Mouse (Mus musculus) heart, adult 9 months (tissue): Measurements from ENCODE around the gene Prss33.

ENCODE experiments used
- DNase-seq, 2 experiments: peaks; one replicate each; pipeline ENCODE4 v3.0.0; 2022; ENCODE audit warnings: low spot score in 2 of 2

The Prss33 gene

GRCm38 (mm10) chr17:23786510-23786931 is 49.3 kb downstream of the Prss33 start:
- DNase-seq: no peak

DNA sequence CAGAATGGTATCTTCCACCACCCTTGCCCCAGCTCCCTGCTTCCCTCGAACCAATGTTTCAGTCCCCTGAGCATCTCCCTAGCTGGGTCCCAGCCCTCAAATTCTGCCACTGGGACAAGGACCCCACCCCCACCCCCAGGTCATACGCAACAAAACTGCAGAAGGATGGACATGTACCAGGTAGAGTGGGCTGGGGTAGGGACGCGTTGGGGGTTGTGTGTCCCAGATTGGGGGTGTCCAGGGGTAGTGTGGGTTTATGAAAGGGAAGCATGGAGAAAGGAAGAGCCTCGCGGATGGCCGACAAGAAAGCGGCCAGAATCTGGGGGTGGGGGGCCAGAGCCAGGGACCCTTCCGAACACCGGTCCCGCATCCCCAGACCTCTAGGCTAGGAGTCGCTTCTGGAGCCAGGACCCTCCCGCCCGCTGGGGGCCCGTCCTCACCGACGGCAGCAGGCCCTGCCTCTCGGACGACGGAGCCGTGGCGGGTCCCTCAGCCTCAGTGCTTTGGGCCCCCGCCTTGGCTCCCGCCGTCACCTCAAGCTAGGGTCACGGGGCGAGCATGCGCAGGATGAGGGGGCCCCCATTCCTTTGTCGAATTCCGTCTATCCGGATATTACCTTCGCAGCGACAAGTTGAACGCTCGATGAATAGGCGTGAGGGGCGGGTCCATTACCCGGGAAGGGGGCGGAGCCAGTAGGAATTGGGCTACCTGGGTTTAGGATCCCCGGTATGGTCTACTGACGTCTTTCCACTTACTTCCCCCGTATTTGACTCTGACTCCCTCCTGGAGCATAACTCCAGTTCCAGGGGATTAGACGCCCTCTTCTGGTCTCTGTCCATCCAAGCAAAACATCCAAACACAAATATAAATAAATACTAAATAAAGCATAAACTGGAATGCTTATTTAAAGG is 50.0 kb downstream of the Prss33 start, which contains the start of gene Flywch2:
TSS of gene Flywch2 (minus strand) at position 521 of the 911 bp plus-strand sequence.
- DNase-seq: peak; percentile 51 to 75

DNA sequence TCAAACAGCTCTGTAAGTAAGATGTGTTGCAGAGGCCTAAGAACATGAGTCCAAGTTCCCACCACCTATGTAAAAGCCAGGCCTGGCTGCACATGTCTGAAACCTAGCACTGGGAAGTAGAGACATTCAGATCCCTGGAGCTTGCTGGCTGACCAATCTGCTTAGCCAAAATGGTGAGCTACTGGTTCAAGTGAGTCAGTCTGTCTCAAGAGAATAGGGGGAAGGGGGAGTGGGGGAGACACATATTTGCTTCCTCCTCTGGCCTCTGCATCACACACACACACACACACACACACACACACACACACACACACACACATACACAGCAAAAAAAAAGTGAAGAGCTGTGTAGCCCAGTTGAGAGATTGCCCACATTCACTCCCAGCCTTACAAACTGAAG is 52.5 kb downstream of the Prss33 start:
- DNase-seq: no peak
